Mouse (Mus musculus) G1E (cell line): ENCODE measurements at regions not wholly inside any gene's neighbourhood (a gene's known extent, or its start where the extent isn't known, plus 50 kb on each side); places are given as distances from the start of the nearest gene placed in this dataset.

Experiments used
- CTCF ChIP-seq: IDR thresholded peaks from 2 replicates; pipeline ENCODE4 v1.5.1; 2012; ENCODE audit warnings: low read depth, low read length, inconsistent platforms, mixed read lengths
- GATA1 ChIP-seq: IDR thresholded peaks from 2 replicates; pipeline ENCODE4 v1.6.1; 2012; ENCODE audit warnings: borderline replicate concordance, low read length, inconsistent platforms, mixed read lengths
- POLR2AphosphoS5 ChIP-seq: IDR thresholded peaks from 2 replicates; pipeline ENCODE4 v1.6.1; 2012; ENCODE audit warnings: low read depth, low read length, inconsistent platforms; ENCODE audit not compliant: insufficient replicate concordance
- TAL1 ChIP-seq: conservative IDR thresholded peaks from 2 replicates; pipeline ENCODE4 v1.6.1; 2012; ENCODE audit warnings: low read depth, low read length, inconsistent platforms, mixed read lengths

DNA sequence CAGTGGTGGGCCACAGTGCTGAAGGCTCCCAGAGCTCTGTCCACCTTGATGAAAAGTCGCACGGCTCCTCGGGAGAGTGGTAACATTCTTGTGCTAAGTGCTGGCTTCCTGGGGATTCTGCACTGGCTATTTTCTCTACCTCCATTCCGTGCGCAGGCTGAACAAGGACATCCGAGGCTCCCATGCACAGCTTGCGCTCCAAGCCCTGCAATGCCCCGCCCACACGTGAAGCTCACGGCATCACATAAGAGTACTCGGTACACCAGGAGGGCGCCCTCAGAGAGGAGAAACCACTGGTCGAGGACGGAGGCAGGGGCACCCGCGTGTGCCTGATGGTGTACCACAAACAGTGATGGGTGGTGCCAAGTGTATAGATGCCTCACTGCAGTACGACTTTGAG, 73.7 kb upstream of the Pced1b start:
- TF ChIP-seq GATA1 (no peak), CTCF (no peak), TAL1 (no peak), POLR2AphosphoS5 (no peak)
